Mouse (Mus musculus) limb, embryonic 11.5 days (tissue): ENCODE measurements around the gene Gm43738. TPM values are rescaled to one million over a fixed set of nuclear protein-coding genes. Genes with fewer than 3 reads are reported as not detected.

ENCODE experiments used
- ATAC-seq: fragments of 200-750 bp; cut with Nextera tagmentation; 2 replicates; pipeline ENCODE4 v1.8.0; 2017; ENCODE audit warnings: low read depth; ENCODE audit not compliant: insufficient number of reproducible peaks, low FRiP score, low TSS enrichment
- DNase-seq: peaks from one replicate; pipeline ENCODE4 v3.0.0-alpha.2; 2015; ENCODE audit warnings: low spot score
- H3K27ac ChIP-seq: fragments of 300-500 bp; sonication (generic); replicated peaks from 2 replicates; pipeline ENCODE4 v1.5.1; 2014; ENCODE audit warnings: low read depth, mild to moderate bottlenecking, low read length
- H3K27me3 ChIP-seq: fragments of 300-500 bp; sonication (generic); 2 replicates; pipeline ENCODE4 v1.6.1; 2014; ENCODE audit warnings: mild to moderate bottlenecking, low read length, mixed read lengths; ENCODE audit not compliant: control insufficient read depth, insufficient read depth
- H3K36me3 ChIP-seq: fragments of 300-500 bp; sonication (generic); 2 replicates; pipeline ENCODE4 v1.6.1; 2014; ENCODE audit warnings: mild to moderate bottlenecking, low read length, moderate library complexity, mixed read lengths; ENCODE audit not compliant: control insufficient read depth, insufficient read depth
- H3K4me1 ChIP-seq: fragments of 300-500 bp; sonication (generic); 2 replicates; pipeline ENCODE4 v1.6.1; 2014; ENCODE audit warnings: low read length, mixed read lengths; ENCODE audit not compliant: control insufficient read depth, insufficient read depth
- H3K4me2 ChIP-seq: fragments of 300-500 bp; sonication (generic); 2 replicates; pipeline ENCODE4 v1.6.1; 2014; ENCODE audit warnings: low read depth, mild to moderate bottlenecking, moderate library complexity; ENCODE audit not compliant: severe bottlenecking
- H3K4me3 ChIP-seq: fragments of 300-500 bp; sonication (generic); 2 replicates; pipeline ENCODE4 v1.5.1; 2014; ENCODE audit warnings: low read depth, low read length
- H3K9ac ChIP-seq: fragments of 300-500 bp; sonication (generic); 2 replicates; pipeline ENCODE4 v1.6.1; 2014; ENCODE audit warnings: mild to moderate bottlenecking, low read length
- H3K9me3 ChIP-seq: fragments of 300-500 bp; sonication (generic); 2 replicates; pipeline ENCODE4 v1.6.1; 2016; ENCODE audit warnings: low read length; ENCODE audit not compliant: control insufficient read depth
- WGBS: fragments of 180-500 bp; shearing (Covaris S2); extraction: QIAGEN DNeasy Blood & Tissue Kit; methylation state at CpG from one replicate; pipeline ENCODE4 v1.1.7; 2014; 5-methylcytosine and 5-hydroxymethylcytosine counted together
- polyA plus RNA-seq: library from polyadenylated mRNA; unstranded; fragments of >200 nt; fragmentation: Nextera tagmentation; extraction: Ambion mirVana; gene quantifications from 2 replicates; pipeline ENCODE4 v1.2.1, GENCODE M21; 2014

Gene Gm43738
- polyA plus RNA-seq, 1 experiment from 2014 or later, result not detected

- no peak for ATAC-seq
Observed at GRCm38 (mm10) chr3:89094021-89094420, 6.9 kb downstream of the Gm43738 start.

GRCm38 (mm10) chr3:89093175-89093574 lies 7.7 kb downstream of the Gm43738 start, which contains the start of gene Rusc1:
TSS of gene Rusc1 (minus strand) at chr3:89093311.
- 2% methylated on average over 18 of the region's 18 CpGs for WGBS
- peak within 1 kb of the TSS; percentile 19 for H3K4me3 ChIP-seq
- H3K4me2 ChIP-seq, result peak within 1 kb of the TSS; percentile 50
- peaks cover 2% of the 10 kb centered on the region; the same call in 1 of the 2 replicates for H3K36me3 ChIP-seq
- H3K27me3 ChIP-seq, result peaks cover 18% of the 10 kb centered on the region
- H3K27ac ChIP-seq, result no peak within 1 kb of the TSS
- no peaks in the 10 kb centered on the region for H3K9me3 ChIP-seq
- DNase-seq (peak; percentile 86), ATAC-seq (peak; percentile 13; the same call in 1 of the 2 replicates)
- peaks cover 25% of the 10 kb centered on the region for H3K4me1 ChIP-seq
- H3K9ac ChIP-seq, result 0 out of 2 replicates have a peak within 1 kb of the TSS, but pooled peaks have one; percentile 12

More at GRCm38 (mm10) chr3:89094021-89094420, 6.9 kb downstream of the Gm43738 start:
- DNase-seq, result no peak
- Histone ChIP-seq H3K9ac (no peak overlapping the region), H3K4me3 (no peak overlapping the region), H3K9me3 (no peaks in the 10 kb centered on the region), H3K36me3 (peaks cover 6% of the 10 kb centered on the region; the same call in 1 of the 2 replicates), H3K27me3 (peaks cover 16% of the 10 kb centered on the region), H3K27ac (no peak overlapping the region), H3K4me1 (peaks cover 18% of the 10 kb centered on the region), H3K4me2 (no peak overlapping the region)
- 84% methylated on average over 10 of the region's 10 CpGs for WGBS

- no peaks in the 10 kb centered on the region for H3K9me3 ChIP-seq
- peak overlapping the region; percentile 19 for H3K4me3 ChIP-seq
- no peaks in the 10 kb centered on the region; the same call in 1 of the 2 replicates for H3K36me3 ChIP-seq
- H3K27ac ChIP-seq, result no peak overlapping the region
- ATAC-seq (no peak), DNase-seq (no peak)
- H3K4me2 ChIP-seq, result peak overlapping the region; percentile 50
- H3K4me1 ChIP-seq, result peaks cover 28% of the 10 kb centered on the region
- no peak overlapping the region for H3K9ac ChIP-seq
- H3K27me3 ChIP-seq, result peaks cover 18% of the 10 kb centered on the region
- WGBS, result 16% methylated on average over 11 of the region's 11 CpGs
Observed at GRCm38 (mm10) chr3:89092509-89093090, 8.3 kb downstream of the Gm43738 start.

- H3K4me1 ChIP-seq, result peaks cover 29% of the 10 kb centered on the region
- WGBS, result 6% methylated on average over 20 of the region's 20 CpGs
- ATAC-seq, result no peak
- peak; percentile 36 for DNase-seq
- H3K4me3 ChIP-seq, result peak overlapping the region; percentile 61
- H3K27ac ChIP-seq, result no peak overlapping the region
- H3K9ac ChIP-seq, result no peak overlapping the region
- peaks cover 18% of the 10 kb centered on the region for H3K27me3 ChIP-seq
- no peaks in the 10 kb centered on the region; the same call in 1 of the 2 replicates for H3K36me3 ChIP-seq
- H3K9me3 ChIP-seq, result no peaks in the 10 kb centered on the region
- H3K4me2 ChIP-seq, result peak overlapping the region; percentile 87
Observed at GRCm38 (mm10) chr3:89091811-89092508, 8.9 kb downstream of the Gm43738 start.

- DNase-seq, result peak; percentile 90
- Histone ChIP-seq H3K9ac (peak overlapping the region; percentile 64), H3K4me2 (peak overlapping the region; percentile 87), H3K4me3 (peak overlapping the region; percentile 61), H3K9me3 (no peaks in the 10 kb centered on the region), H3K27ac (no peak overlapping the region), H3K4me1 (peaks cover 29% of the 10 kb centered on the region), H3K36me3 (no peaks in the 10 kb centered on the region; the same call in 1 of the 2 replicates), H3K27me3 (peaks cover 18% of the 10 kb centered on the region)
- under 1% methylated on average over 72 of the region's 74 CpGs for WGBS
- ATAC-seq, result peak; percentile 65
Observed at GRCm38 (mm10) chr3:89090694-89091655, 9.9 kb downstream of the Gm43738 start.

- Histone ChIP-seq H3K4me1 (peaks cover 29% of the 10 kb centered on the region), H3K27me3 (peaks cover 18% of the 10 kb centered on the region)
Observed at GRCm38 (mm10) chr3:89089882-89090591, 10.9 kb downstream of the Gm43738 start.

GRCm38 (mm10) chr3:89088974-89089373 lies 11.9 kb downstream of the Gm43738 start:
- H3K4me2 ChIP-seq, result peak overlapping the region; percentile 87
- H3K27ac ChIP-seq, result no peak overlapping the region; the same call in 1 of the 2 replicates
- no peak overlapping the region for H3K9ac ChIP-seq
- 55% methylated on average over 14 of the region's 14 CpGs for WGBS
- no peak for ATAC-seq
- H3K27me3 ChIP-seq, result peaks cover 18% of the 10 kb centered on the region
- H3K36me3 ChIP-seq, result no peaks in the 10 kb centered on the region; the same call in 1 of the 2 replicates
- H3K4me3 ChIP-seq, result no peak overlapping the region
- no peaks in the 10 kb centered on the region for H3K9me3 ChIP-seq
- no peak for DNase-seq
- peaks cover 29% of the 10 kb centered on the region for H3K4me1 ChIP-seq

More at GRCm38 (mm10) chr3:89089882-89090591, 10.9 kb downstream of the Gm43738 start:
- ATAC-seq, result peak; percentile 76
- Histone ChIP-seq H3K9me3 (no peaks in the 10 kb centered on the region), H3K4me3 (peak overlapping the region; percentile 61), H3K9ac (peak overlapping the region; percentile 64), H3K27ac (no peak overlapping the region), H3K36me3 (no peaks in the 10 kb centered on the region; the same call in 1 of the 2 replicates), H3K4me2 (peak overlapping the region; percentile 87)
- WGBS, result 1% methylated on average over 40 of the region's 40 CpGs
- peak; percentile 84 for DNase-seq
